Mouse (Mus musculus) thymus, postnatal 10 days (tissue): ENCODE results near the gene Map3k21.
A peak's percentile ranks its signal among the peaks of the same experiment; 100 is the strongest.

ENCODE experiments used
- DNase-seq, 2 experiments: peaks; one replicate each; pipeline ENCODE4 v3.0.0; 2021; ENCODE audit warnings: low spot score in 2 of 2

Gene Map3k21

GRCm38 (mm10) chr8:125914386-125914785, 4.1 kb downstream of the Map3k21 start:
- no peak for DNase-seq

- no peak for DNase-seq
Measured at GRCm38 (mm10) chr8:125917013-125917412, 6.8 kb downstream of the Map3k21 start.

- DNase-seq = no peak
Measured at GRCm38 (mm10) chr8:125918719-125919118, 8.5 kb downstream of the Map3k21 start.

GRCm38 (mm10) chr8:125919560-125919959, 9.3 kb downstream of the Map3k21 start:
- no peak for DNase-seq

- DNase-seq = no peak
Measured at GRCm38 (mm10) chr8:125920281-125920680, 10.0 kb downstream of the Map3k21 start.

- no peak for DNase-seq
Measured at GRCm38 (mm10) chr8:125920761-125921160, 10.5 kb downstream of the Map3k21 start.

- DNase-seq = no peak
Measured at GRCm38 (mm10) chr8:125922333-125922732, 12.1 kb downstream of the Map3k21 start.

GRCm38 (mm10) chr8:125926636-125927035, 16.4 kb downstream of the Map3k21 start:
- DNase-seq = no peak

GRCm38 (mm10) chr8:125930276-125931046, 20.2 kb downstream of the Map3k21 start:
- DNase-seq = no peak

- no peak for DNase-seq
Measured at GRCm38 (mm10) chr8:125931822-125932221, 21.6 kb downstream of the Map3k21 start.

GRCm38 (mm10) chr8:125935649-125936048, 25.4 kb downstream of the Map3k21 start:
- DNase-seq = peak in 1 of 2 experiments; percentile 33

- no peak for DNase-seq
Measured at GRCm38 (mm10) chr8:125944511-125944910, 34.3 kb downstream of the Map3k21 start.

- DNase-seq = no peak
Measured at GRCm38 (mm10) chr8:125948696-125949308, 38.6 kb downstream of the Map3k21 start.

- DNase-seq = peak; percentile 62 to 83
Measured at GRCm38 (mm10) chr8:125950007-125950940, 40.0 kb downstream of the Map3k21 start.

- DNase-seq = no peak
Measured at GRCm38 (mm10) chr8:125955671-125956070, 45.4 kb downstream of the Map3k21 start.

GRCm38 (mm10) chr8:125956796-125957195, 46.5 kb downstream of the Map3k21 start:
- DNase-seq = no peak

GRCm38 (mm10) chr8:125957226-125957993, 47.2 kb downstream of the Map3k21 start:
- DNase-seq = no peak

- DNase-seq = no peak
Measured at GRCm38 (mm10) chr8:125957994-125958368, 47.7 kb downstream of the Map3k21 start.

- DNase-seq = no peak
Measured at GRCm38 (mm10) chr8:125959363-125959771, 49.1 kb downstream of the Map3k21 start.

GRCm38 (mm10) chr8:125960037-125960436, 49.8 kb downstream of the Map3k21 start:
- no peak for DNase-seq

GRCm38 (mm10) chr8:125961790-125962189, 51.5 kb downstream of the Map3k21 start:
- no peak for DNase-seq
